Mouse (Mus musculus): ENCODE data around the gene Cd4. TPM values are rescaled to one million over a fixed set of nuclear protein-coding genes. Genes with fewer than 3 reads are reported as not detected.

Gene Cd4
- polyA plus RNA-seq, 1 experiment: 3.5 TPM

GRCm38 (mm10) chr6:124884714-124885500 is 3.1 kb downstream of the Cd4 start:
- TF ChIP-seq CTCF (IDR thresholded peaks at IDR 0.05; ENCODE audit: control insufficient read depth, insufficient read depth, low read length): no peak
- TF ChIP-seq POLR2A (IDR thresholded peaks at IDR 0.05; ENCODE audit: borderline replicate concordance, control insufficient read depth, low read depth, low read length): no peak
- H3K4me3 ChIP-seq (replicated peaks; ENCODE audit: control insufficient read depth, low read depth, low read length): no peak overlapping the region
- H3K4me1 ChIP-seq (ENCODE audit: control insufficient read depth, insufficient read depth, low read length): no peaks in the 10 kb centered on the region
- 56% methylated on average over 10 of the region's 10 CpGs for WGBS
- H3K27ac ChIP-seq (ENCODE audit: control insufficient read depth, insufficient read depth, low read depth, low read length, poor library complexity): no peak overlapping the region

- Histone ChIP-seq H3K4me3 (replicated peaks; ENCODE audit: control insufficient read depth, low read depth, low read length) (no peak overlapping the region), H3K4me1 (ENCODE audit: control insufficient read depth, insufficient read depth, low read length) (no peaks in the 10 kb centered on the region), H3K27ac (ENCODE audit: control insufficient read depth, insufficient read depth, low read depth, low read length, poor library complexity) (no peak overlapping the region)
- TF ChIP-seq POLR2A (IDR thresholded peaks at IDR 0.05; ENCODE audit: borderline replicate concordance, control insufficient read depth, low read depth, low read length) (no peak), CTCF (IDR thresholded peaks at IDR 0.05; ENCODE audit: control insufficient read depth, insufficient read depth, low read length) (no peak)
- WGBS: 82% methylated on average over 10 of the region's 10 CpGs
Observed at GRCm38 (mm10) chr6:124883351-124883750, 4.7 kb downstream of the Cd4 start.

- Histone ChIP-seq H3K4me3 (replicated peaks; ENCODE audit: control insufficient read depth, low read depth, low read length) (no peak overlapping the region), H3K4me1 (ENCODE audit: control insufficient read depth, insufficient read depth, low read length) (no peaks in the 10 kb centered on the region), H3K27ac (ENCODE audit: control insufficient read depth, insufficient read depth, low read depth, low read length, poor library complexity) (peak overlapping the region; percentile 22; the same call in 1 of the 2 replicates)
- 85% methylated on average over 9 of the region's 9 CpGs for WGBS
- TF ChIP-seq POLR2A (IDR thresholded peaks at IDR 0.05; ENCODE audit: borderline replicate concordance, control insufficient read depth, low read depth, low read length) (no peak), CTCF (IDR thresholded peaks at IDR 0.05; ENCODE audit: control insufficient read depth, insufficient read depth, low read length) (no peak)
Observed at GRCm38 (mm10) chr6:124881821-124882220, 6.2 kb downstream of the Cd4 start.

- TF ChIP-seq POLR2A (IDR thresholded peaks at IDR 0.05; ENCODE audit: borderline replicate concordance, control insufficient read depth, low read depth, low read length): no peak
- TF ChIP-seq CTCF (IDR thresholded peaks at IDR 0.05; ENCODE audit: control insufficient read depth, insufficient read depth, low read length): no peak
- no peaks in the 10 kb centered on the region for H3K4me1 ChIP-seq (ENCODE audit: control insufficient read depth, insufficient read depth, low read length)
- no peak overlapping the region for H3K4me3 ChIP-seq (replicated peaks; ENCODE audit: control insufficient read depth, low read depth, low read length)
- WGBS: 66% methylated on average over 6 of the region's 6 CpGs
- no peak overlapping the region for H3K27ac ChIP-seq (ENCODE audit: control insufficient read depth, insufficient read depth, low read depth, low read length, poor library complexity)
Observed at GRCm38 (mm10) chr6:124879390-124879789, 8.6 kb downstream of the Cd4 start.

- TF ChIP-seq CTCF (IDR thresholded peaks at IDR 0.05; ENCODE audit: control insufficient read depth, insufficient read depth, low read length) (no peak), POLR2A (IDR thresholded peaks at IDR 0.05; ENCODE audit: borderline replicate concordance, control insufficient read depth, low read depth, low read length) (no peak)
- Histone ChIP-seq H3K27ac (ENCODE audit: control insufficient read depth, insufficient read depth, low read depth, low read length, poor library complexity) (no peak overlapping the region), H3K4me1 (ENCODE audit: control insufficient read depth, insufficient read depth, low read length) (no peaks in the 10 kb centered on the region), H3K4me3 (replicated peaks; ENCODE audit: control insufficient read depth, low read depth, low read length) (no peak overlapping the region)
- WGBS: 23% methylated on average over 3 of the region's 3 CpGs
Observed at GRCm38 (mm10) chr6:124874348-124874747, 13.7 kb downstream of the Cd4 start.

- TF ChIP-seq POLR2A (IDR thresholded peaks at IDR 0.05; ENCODE audit: borderline replicate concordance, control insufficient read depth, low read depth, low read length) (no peak), CTCF (IDR thresholded peaks at IDR 0.05; ENCODE audit: control insufficient read depth, insufficient read depth, low read length) (no peak)
Observed at GRCm38 (mm10) chr6:124866560-124866959, 21.5 kb downstream of the Cd4 start.

GRCm38 (mm10) chr6:124865766-124866362 is 22.2 kb downstream of the Cd4 start:
- H3K4me1 ChIP-seq (ENCODE audit: control insufficient read depth, insufficient read depth, low read length): no peaks in the 10 kb centered on the region; the same call in 1 of the 2 replicates
- TF ChIP-seq CTCF (IDR thresholded peaks at IDR 0.05; ENCODE audit: control insufficient read depth, insufficient read depth, low read length) (no peak), POLR2A (IDR thresholded peaks at IDR 0.05; ENCODE audit: borderline replicate concordance, control insufficient read depth, low read depth, low read length) (no peak)
- H3K4me3 ChIP-seq (replicated peaks; ENCODE audit: control insufficient read depth, low read depth, low read length): no peak overlapping the region
- no peak overlapping the region for H3K27ac ChIP-seq (ENCODE audit: control insufficient read depth, insufficient read depth, low read depth, low read length, poor library complexity)
- WGBS: 85% methylated on average over 18 of the region's 18 CpGs

More at GRCm38 (mm10) chr6:124866560-124866959, 21.5 kb downstream of the Cd4 start:
- WGBS: 78% methylated on average over 7 of the region's 7 CpGs
- Histone ChIP-seq H3K4me3 (replicated peaks; ENCODE audit: control insufficient read depth, low read depth, low read length) (no peak overlapping the region), H3K4me1 (ENCODE audit: control insufficient read depth, insufficient read depth, low read length) (no peaks in the 10 kb centered on the region; the same call in 1 of the 2 replicates), H3K27ac (ENCODE audit: control insufficient read depth, insufficient read depth, low read depth, low read length, poor library complexity) (no peak overlapping the region)

GRCm38 (mm10) chr6:124863658-124864298 is 24.2 kb downstream of the Cd4 start, which contains the start of gene Gpr162:
Gene Gpr162, minus strand, starts transcription at chr6:124863983.
- Histone ChIP-seq H3K27ac (ENCODE audit: control insufficient read depth, insufficient read depth, low read depth, low read length, poor library complexity) (no peak within 1 kb of the TSS), H3K4me1 (ENCODE audit: control insufficient read depth, insufficient read depth, low read length) (no peaks in the 10 kb centered on the region; the same call in 1 of the 2 replicates), H3K4me3 (replicated peaks; ENCODE audit: control insufficient read depth, low read depth, low read length) (no peak within 1 kb of the TSS)
- TF ChIP-seq POLR2A (IDR thresholded peaks at IDR 0.05; ENCODE audit: borderline replicate concordance, control insufficient read depth, low read depth, low read length) (no peak), CTCF (IDR thresholded peaks at IDR 0.05; ENCODE audit: control insufficient read depth, insufficient read depth, low read length) (no peak)
- 2% methylated on average over 43 of the region's 43 CpGs for WGBS
